Mouse (Mus musculus): ENCODE data around the gene Gdf11. TPM values are rescaled to one million over a fixed set of nuclear protein-coding genes. Genes with fewer than 3 reads are reported as not detected.

Gene Gdf11
- polyA plus RNA-seq, 1 experiment: 17.0 TPM

GRCm38 (mm10) chr10:128912791-128913190 lies 21.3 kb upstream of the Gdf11 start:
- H3K79me3 ChIP-seq (ENCODE audit: low read depth): peaks cover 60% of the 10 kb centered on the region
- no peak overlapping the region for H3K4me3 ChIP-seq (ENCODE audit: insufficient read depth, poor library complexity, severe bottlenecking)
- no peak for TF ChIP-seq CEBPB (IDR thresholded peaks at IDR 0.05; ENCODE audit: low read depth)
- TF ChIP-seq MYOG (IDR thresholded peaks at IDR 0.05; ENCODE audit: control insufficient read depth, extremely low read depth, insufficient read length): no peak
- TF ChIP-seq MAX (IDR thresholded peaks at IDR 0.05): no peak
- TF ChIP-seq MYOD1 (IDR thresholded peaks at IDR 0.05; ENCODE audit: control insufficient read depth, insufficient read length, low read depth): no peak
- no peak for TF ChIP-seq CTCF (IDR thresholded peaks at IDR 0.05; ENCODE audit: control insufficient read depth, insufficient read depth, insufficient read length)
- no peak for TF ChIP-seq FOSL1 (IDR thresholded peaks at IDR 0.05; ENCODE audit: insufficient read depth, low read length, poor library complexity, severe bottlenecking)
- TF ChIP-seq USF1 (IDR thresholded peaks at IDR 0.05; ENCODE audit: low read depth): no peak

GRCm38 (mm10) chr10:128912268-128912667 lies 20.8 kb upstream of the Gdf11 start:
- H3K36me3 ChIP-seq (ENCODE audit: control insufficient read depth, insufficient read depth): peaks cover 60% of the 10 kb centered on the region
- peaks cover 80% of the 10 kb centered on the region for H3K79me2 ChIP-seq (ENCODE audit: control insufficient read depth, insufficient read depth)
- TF ChIP-seq CTCF (IDR thresholded peaks at IDR 0.05; ENCODE audit: control insufficient read depth, insufficient read depth, insufficient read length): no peak
- no peak for TF ChIP-seq USF1 (IDR thresholded peaks at IDR 0.05; ENCODE audit: low read depth)
- H3K79me3 ChIP-seq (ENCODE audit: low read depth): peaks cover 60% of the 10 kb centered on the region
- H3K4me3 ChIP-seq (ENCODE audit: insufficient read depth, poor library complexity, severe bottlenecking): peak overlapping the region; percentile 96
- no peaks in the 10 kb centered on the region for H3K27me3 ChIP-seq (ENCODE audit: control insufficient read depth, insufficient read depth, insufficient read length)
- peak overlapping the region; percentile 63 for H3ac ChIP-seq (ENCODE audit: control insufficient read depth, insufficient read length, low read depth)

More at GRCm38 (mm10) chr10:128912791-128913190, 21.3 kb upstream of the Gdf11 start:
- peaks cover 65% of the 10 kb centered on the region for H3K36me3 ChIP-seq (ENCODE audit: control insufficient read depth, insufficient read depth)
- H3K79me2 ChIP-seq (ENCODE audit: control insufficient read depth, insufficient read depth): peaks cover 80% of the 10 kb centered on the region
- H3K27me3 ChIP-seq (ENCODE audit: control insufficient read depth, insufficient read depth, insufficient read length): no peaks in the 10 kb centered on the region
- H3ac ChIP-seq (ENCODE audit: control insufficient read depth, insufficient read length, low read depth): peak overlapping the region; percentile 49

GRCm38 (mm10) chr10:128911430-128911829 lies 19.9 kb upstream of the Gdf11 start:
- Histone ChIP-seq H3K79me2 (ENCODE audit: control insufficient read depth, insufficient read depth) (peaks cover 76% of the 10 kb centered on the region), H3K27me3 (ENCODE audit: control insufficient read depth, insufficient read depth, insufficient read length) (no peaks in the 10 kb centered on the region), H3K79me3 (ENCODE audit: low read depth) (peaks cover 60% of the 10 kb centered on the region), H3K36me3 (ENCODE audit: control insufficient read depth, insufficient read depth) (peaks cover 52% of the 10 kb centered on the region), H3K4me3 (ENCODE audit: insufficient read depth, poor library complexity, severe bottlenecking) (peak overlapping the region; percentile 96), H3ac (ENCODE audit: control insufficient read depth, insufficient read length, low read depth) (peak overlapping the region; percentile 61)
- TF ChIP-seq FOSL1 (IDR thresholded peaks at IDR 0.05; ENCODE audit: insufficient read depth, low read length, poor library complexity, severe bottlenecking) (no peak), CEBPB (IDR thresholded peaks at IDR 0.05; ENCODE audit: low read depth) (no peak), USF1 (IDR thresholded peaks at IDR 0.05; ENCODE audit: low read depth) (no peak), MYOG (IDR thresholded peaks at IDR 0.05; ENCODE audit: control insufficient read depth, extremely low read depth, insufficient read length) (no peak), MAX (IDR thresholded peaks at IDR 0.05) (no peak), CTCF (IDR thresholded peaks at IDR 0.05; ENCODE audit: control insufficient read depth, insufficient read depth, insufficient read length) (no peak), MYOD1 (IDR thresholded peaks at IDR 0.05; ENCODE audit: control insufficient read depth, insufficient read length, low read depth) (no peak)

GRCm38 (mm10) chr10:128910066-128910841 lies 18.7 kb upstream of the Gdf11 start:
- H3ac ChIP-seq (ENCODE audit: control insufficient read depth, insufficient read length, low read depth): peak overlapping the region; percentile 99
- H3K36me3 ChIP-seq (ENCODE audit: control insufficient read depth, insufficient read depth): peaks cover 40% of the 10 kb centered on the region
- H3K79me3 ChIP-seq (ENCODE audit: low read depth): peaks cover 53% of the 10 kb centered on the region
- peak overlapping the region; percentile 96 for H3K4me3 ChIP-seq (ENCODE audit: insufficient read depth, poor library complexity, severe bottlenecking)
- peaks cover 64% of the 10 kb centered on the region for H3K79me2 ChIP-seq (ENCODE audit: control insufficient read depth, insufficient read depth)
- TF ChIP-seq FOSL1 (IDR thresholded peaks at IDR 0.05; ENCODE audit: insufficient read depth, low read length, poor library complexity, severe bottlenecking) (no peak), MYOG (IDR thresholded peaks at IDR 0.05; ENCODE audit: control insufficient read depth, extremely low read depth, insufficient read length) (no peak), MAX (IDR thresholded peaks at IDR 0.05) (peak; percentile 18)
- H3K27me3 ChIP-seq (ENCODE audit: control insufficient read depth, insufficient read depth, insufficient read length): no peaks in the 10 kb centered on the region

- Histone ChIP-seq H3K36me3 (ENCODE audit: control insufficient read depth, insufficient read depth) (peaks cover 34% of the 10 kb centered on the region), H3ac (ENCODE audit: control insufficient read depth, insufficient read length, low read depth) (peak overlapping the region; percentile 99), H3K27me3 (ENCODE audit: control insufficient read depth, insufficient read depth, insufficient read length) (no peaks in the 10 kb centered on the region), H3K4me3 (ENCODE audit: insufficient read depth, poor library complexity, severe bottlenecking) (peak overlapping the region; percentile 96), H3K79me3 (ENCODE audit: low read depth) (peaks cover 47% of the 10 kb centered on the region), H3K79me2 (ENCODE audit: control insufficient read depth, insufficient read depth) (peaks cover 57% of the 10 kb centered on the region)
- TF ChIP-seq USF1 (IDR thresholded peaks at IDR 0.05; ENCODE audit: low read depth) (peak; percentile 91), CTCF (IDR thresholded peaks at IDR 0.05; ENCODE audit: control insufficient read depth, insufficient read depth, insufficient read length) (no peak), MYOG (IDR thresholded peaks at IDR 0.05; ENCODE audit: control insufficient read depth, extremely low read depth, insufficient read length) (no peak), MAX (IDR thresholded peaks at IDR 0.05) (peak; percentile 99), MYOD1 (IDR thresholded peaks at IDR 0.05; ENCODE audit: control insufficient read depth, insufficient read length, low read depth) (peak; percentile 96), FOSL1 (IDR thresholded peaks at IDR 0.05; ENCODE audit: insufficient read depth, low read length, poor library complexity, severe bottlenecking) (peak; percentile 52), CEBPB (IDR thresholded peaks at IDR 0.05; ENCODE audit: low read depth) (no peak)
Observed at GRCm38 (mm10) chr10:128909567-128910028, 18.1 kb upstream of the Gdf11 start.
